Mouse (Mus musculus) neural tube, embryonic 11.5 days (tissue): Measurements from ENCODE around the gene Flrt3. TPM values are rescaled to one million over a fixed set of nuclear protein-coding genes. Genes with fewer than 3 reads are reported as not detected.

Experiments used
- ATAC-seq: fragments of 200-750 bp; cut with Nextera tagmentation; 2 replicates; pipeline ENCODE4 v1.8.0; 2017; ENCODE audit warnings: moderate number of reproducible peaks, mild to moderate bottlenecking, moderate TSS enrichment, moderate library complexity; ENCODE audit not compliant: insufficient read depth, low FRiP score, low TSS enrichment
- DNase-seq: peaks from one replicate; pipeline ENCODE4 v3.0.0-alpha.2; 2015; ENCODE audit warnings: low spot score
- H3K27ac ChIP-seq: fragments of 300-500 bp; sonication (generic); 2 replicates; pipeline ENCODE4 v1.5.1; 2014; ENCODE audit warnings: low read depth, mild to moderate bottlenecking, low read length
- H3K27me3 ChIP-seq: fragments of 300-500 bp; sonication (generic); 2 replicates; pipeline ENCODE4 v1.6.1; 2014; ENCODE audit warnings: mild to moderate bottlenecking, low read length, mixed read lengths; ENCODE audit not compliant: control insufficient read depth, insufficient read depth
- H3K36me3 ChIP-seq: fragments of 300-500 bp; sonication (generic); 2 replicates; pipeline ENCODE4 v1.6.1; 2014; ENCODE audit warnings: mild to moderate bottlenecking, low read length, moderate library complexity, mixed read lengths; ENCODE audit not compliant: control insufficient read depth, insufficient read depth
- H3K4me1 ChIP-seq: fragments of 300-500 bp; sonication (generic); 2 replicates; pipeline ENCODE4 v1.6.1; 2014; ENCODE audit warnings: low read length, mixed read lengths; ENCODE audit not compliant: control insufficient read depth, insufficient read depth
- H3K4me2 ChIP-seq: fragments of 300-500 bp; sonication (generic); 2 replicates; pipeline ENCODE4 v1.6.1; 2014; ENCODE audit warnings: low read depth, mild to moderate bottlenecking, moderate library complexity
- H3K4me3 ChIP-seq: fragments of 300-500 bp; sonication (generic); 2 replicates; pipeline ENCODE4 v1.5.1; 2014; ENCODE audit warnings: low read depth, low read length
- H3K9ac ChIP-seq: fragments of 300-500 bp; sonication (generic); 2 replicates; pipeline ENCODE4 v1.6.1; 2014; ENCODE audit warnings: mild to moderate bottlenecking, low read length
- H3K9me3 ChIP-seq: fragments of 300-500 bp; sonication (generic); 2 replicates; pipeline ENCODE4 v1.6.1; 2016; ENCODE audit warnings: low read length; ENCODE audit not compliant: control insufficient read depth
- WGBS: fragments of 180-500 bp; shearing (Covaris S2); extraction: QIAGEN DNeasy Blood & Tissue Kit; methylation state at CpG from one replicate; pipeline ENCODE4 v1.1.7; 2014; 5-methylcytosine and 5-hydroxymethylcytosine counted together
- polyA plus RNA-seq: library from polyadenylated mRNA; unstranded; fragments of >200 nt; fragmentation: Nextera tagmentation; extraction: Ambion mirVana; gene quantifications from 2 replicates; pipeline ENCODE4 v1.2.1, GENCODE M21; 2014

Gene Flrt3
- polyA plus RNA-seq, 1 experiment from 2014 or later, result 46.3 TPM

DNA sequence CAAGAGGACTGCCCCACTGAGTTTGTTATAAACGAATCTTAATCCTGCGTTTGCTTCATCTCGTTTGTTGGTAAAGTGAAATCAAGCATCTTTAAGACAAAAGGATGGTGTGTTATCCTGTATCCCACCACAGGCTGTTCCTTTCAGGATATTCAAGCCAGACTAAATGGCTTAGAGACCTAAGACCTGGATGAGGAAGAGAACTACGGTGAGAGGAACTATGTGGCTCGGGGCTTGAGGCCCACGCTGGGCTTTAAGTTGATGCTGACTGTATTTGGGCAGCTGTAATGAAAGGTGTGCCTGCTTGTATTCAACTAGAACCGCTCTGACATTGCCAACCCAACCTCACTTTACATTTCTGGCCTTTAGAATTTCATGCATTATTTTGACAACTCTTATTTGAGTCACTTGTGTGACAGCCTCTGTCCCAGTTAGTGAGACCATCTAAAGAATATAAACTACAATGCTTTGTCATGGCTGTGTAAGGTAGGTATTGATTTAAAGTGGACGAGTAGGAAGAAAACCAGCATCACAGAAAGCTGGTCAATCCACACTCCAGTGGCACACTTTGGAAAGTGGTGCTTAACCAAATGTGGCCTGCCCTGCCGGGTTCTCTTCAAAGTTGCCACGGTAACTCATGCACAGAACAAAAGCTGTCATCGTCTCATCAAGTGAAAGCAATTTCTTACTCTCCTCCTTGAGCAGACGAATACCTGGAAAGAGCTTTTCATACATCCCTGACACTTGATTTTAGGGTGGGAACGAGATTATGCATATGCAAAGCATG lies 3.8 kb downstream of the Flrt3 start:
- no peaks in the 10 kb centered on the region for H3K9me3 ChIP-seq
- peaks cover 19% of the 10 kb centered on the region for H3K4me1 ChIP-seq
- H3K4me3 ChIP-seq, result peak overlapping the region; percentile 17
- 39% methylated on average over 13 of the region's 13 CpGs for WGBS
- no peak overlapping the region; the same call in 1 of the 2 replicates for H3K9ac ChIP-seq
- H3K36me3 ChIP-seq, result no peaks in the 10 kb centered on the region
- DNase-seq, result no peak
- ATAC-seq, result no peak
- no peak overlapping the region for H3K27ac ChIP-seq
- no peaks in the 10 kb centered on the region for H3K27me3 ChIP-seq
- peak overlapping the region; percentile 34 for H3K4me2 ChIP-seq

DNA sequence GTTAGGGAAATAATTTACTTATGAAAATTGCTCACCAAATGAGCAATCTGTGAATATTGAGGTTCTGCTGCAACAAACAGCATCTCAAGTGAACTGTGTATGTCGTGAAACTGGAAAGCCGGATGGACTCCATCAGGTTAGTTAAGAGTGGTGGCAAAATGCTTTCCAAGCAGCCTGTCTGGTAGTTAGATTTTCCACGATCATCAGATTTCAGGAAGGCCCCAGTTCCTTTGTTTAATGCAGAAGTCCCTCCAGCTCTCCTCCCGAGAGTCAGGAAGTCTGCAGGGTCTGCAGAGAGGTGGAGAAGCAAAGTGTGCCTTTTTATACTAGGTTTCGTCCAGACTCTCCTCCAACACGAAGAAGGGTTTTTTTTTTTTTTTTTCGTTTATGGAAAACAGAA lies 4.4 kb downstream of the Flrt3 start:
- DNase-seq, result no peak
- Histone ChIP-seq H3K36me3 (no peaks in the 10 kb centered on the region), H3K4me3 (no peak overlapping the region), H3K9ac (no peak overlapping the region), H3K9me3 (no peaks in the 10 kb centered on the region), H3K4me1 (peaks cover 19% of the 10 kb centered on the region), H3K27ac (no peak overlapping the region), H3K4me2 (peak overlapping the region; percentile 34; the same call in 1 of the 2 replicates), H3K27me3 (no peaks in the 10 kb centered on the region)
- no peak for ATAC-seq
- 28% methylated on average over 7 of the region's 7 CpGs for WGBS

DNA sequence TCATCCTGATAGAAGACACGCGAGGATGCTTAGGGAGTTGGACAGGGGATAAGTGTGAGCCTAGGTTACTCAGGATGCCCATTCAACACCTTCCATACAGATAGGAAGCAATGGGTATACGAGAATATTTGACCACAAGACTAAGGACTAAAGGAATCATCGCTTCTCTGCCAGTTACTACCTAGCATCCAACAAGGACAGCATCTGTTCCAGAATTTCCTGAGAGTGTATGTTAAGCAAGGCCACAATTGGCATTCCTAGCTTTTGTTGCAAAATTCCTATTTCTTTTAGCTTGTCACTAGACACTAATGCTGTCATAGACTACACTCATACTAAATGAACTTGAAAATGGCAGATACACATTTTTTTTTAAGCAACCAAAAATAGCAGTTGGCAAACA lies 6.9 kb downstream of the Flrt3 start:
- H3K9me3 ChIP-seq, result no peaks in the 10 kb centered on the region
- ATAC-seq, result no peak
- H3K9ac ChIP-seq, result no peak overlapping the region
- DNase-seq, result no peak
- H3K27me3 ChIP-seq, result no peaks in the 10 kb centered on the region
- no peak overlapping the region for H3K4me3 ChIP-seq
- H3K36me3 ChIP-seq, result peaks cover 10% of the 10 kb centered on the region
- H3K4me2 ChIP-seq, result no peak overlapping the region
- no peak overlapping the region for H3K27ac ChIP-seq
- H3K4me1 ChIP-seq, result peaks cover 19% of the 10 kb centered on the region
- 93% methylated on average over 4 of the region's 4 CpGs for WGBS

DNA sequence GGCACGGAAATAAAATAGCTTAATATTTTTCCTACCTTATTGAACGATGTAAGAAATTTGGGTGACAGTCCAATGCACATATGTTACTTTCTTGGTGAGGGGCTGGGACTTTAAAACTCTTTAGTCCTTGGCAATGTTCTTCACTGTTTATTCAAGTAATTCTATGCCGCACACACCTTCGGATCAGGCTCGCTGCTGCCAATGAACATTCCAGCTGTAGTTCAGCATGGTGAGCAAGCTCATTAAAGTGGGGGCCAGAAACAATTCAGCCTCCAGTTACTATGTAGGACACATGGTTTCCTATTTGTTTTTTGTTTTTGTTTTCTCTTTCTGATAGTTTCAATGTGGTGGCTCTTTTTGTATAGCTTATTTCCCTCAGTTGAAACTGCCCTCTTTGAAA lies 8.6 kb downstream of the Flrt3 start:
- H3K9me3 ChIP-seq, result no peaks in the 10 kb centered on the region
- DNase-seq, result no peak
- peaks cover 10% of the 10 kb centered on the region for H3K36me3 ChIP-seq
- no peak for ATAC-seq
- H3K27ac ChIP-seq, result no peak overlapping the region
- H3K27me3 ChIP-seq, result no peaks in the 10 kb centered on the region
- 66% methylated on average over 5 of the region's 5 CpGs for WGBS
- no peak overlapping the region for H3K4me3 ChIP-seq
- H3K4me2 ChIP-seq, result no peak overlapping the region
- H3K4me1 ChIP-seq, result peaks cover 14% of the 10 kb centered on the region
- H3K9ac ChIP-seq, result no peak overlapping the region

DNA sequence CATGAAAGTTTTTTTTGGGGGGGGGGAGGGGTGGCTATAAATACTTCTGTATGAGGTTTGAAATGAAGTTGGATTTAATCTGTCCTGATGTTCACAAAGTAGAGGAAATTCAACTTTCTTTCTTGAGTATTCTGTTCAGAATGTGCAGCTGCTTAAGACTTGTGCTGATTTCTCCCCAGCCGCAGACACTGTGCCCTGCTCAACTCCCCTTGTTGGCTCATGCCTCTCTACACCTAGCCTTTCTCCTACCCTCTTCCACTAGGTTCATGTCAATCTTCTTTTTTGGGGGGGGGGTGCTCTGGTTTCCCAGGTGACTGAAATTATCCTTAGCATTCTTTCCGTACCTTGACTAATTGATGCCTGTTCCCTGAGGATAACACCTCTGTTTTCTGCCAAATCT lies 17.3 kb downstream of the Flrt3 start:
- DNase-seq (no peak), ATAC-seq (peak; percentile 66; the same call in 1 of the 2 replicates)

DNA sequence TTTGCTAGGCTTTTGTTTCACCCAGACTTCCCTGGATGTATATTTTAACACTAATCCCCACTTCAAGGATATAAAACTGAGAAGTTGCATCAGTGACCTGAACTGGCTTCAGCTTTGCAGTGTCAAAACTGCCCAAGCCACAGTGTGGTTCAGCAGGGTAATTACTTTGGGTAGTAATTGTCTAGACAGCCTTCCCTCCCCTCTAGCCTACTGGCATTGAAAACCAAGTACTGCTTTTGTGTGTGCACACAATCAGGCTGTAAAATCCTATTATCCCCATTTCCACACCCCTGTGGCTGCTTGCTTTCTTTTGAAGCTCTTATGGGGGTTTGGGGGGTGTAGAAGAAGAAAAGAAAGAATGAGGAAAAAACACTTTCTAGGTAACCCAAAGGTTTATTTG lies 17.8 kb downstream of the Flrt3 start:
- peaks cover 8% of the 10 kb centered on the region; the same call in 1 of the 2 replicates for H3K4me1 ChIP-seq
- no peaks in the 10 kb centered on the region for H3K9me3 ChIP-seq
- H3K27me3 ChIP-seq, result no peaks in the 10 kb centered on the region
- H3K36me3 ChIP-seq, result no peaks in the 10 kb centered on the region
- H3K9ac ChIP-seq, result no peak overlapping the region
- DNase-seq (peak; percentile 26), ATAC-seq (peak; percentile 82)
- H3K4me2 ChIP-seq, result no peak overlapping the region
- H3K27ac ChIP-seq, result no peak overlapping the region
- H3K4me3 ChIP-seq, result no peak overlapping the region

More for the DNA sequence above, 17.3 kb downstream of the Flrt3 start:
- no peak overlapping the region for H3K9ac ChIP-seq
- H3K27ac ChIP-seq, result no peak overlapping the region
- H3K4me3 ChIP-seq, result no peak overlapping the region
- no peaks in the 10 kb centered on the region for H3K9me3 ChIP-seq
- WGBS, result 31% methylated on average over 2 of the region's 2 CpGs
- no peaks in the 10 kb centered on the region for H3K27me3 ChIP-seq
- peaks cover 8% of the 10 kb centered on the region; the same call in 1 of the 2 replicates for H3K4me1 ChIP-seq
- no peak overlapping the region for H3K4me2 ChIP-seq
- H3K36me3 ChIP-seq, result no peaks in the 10 kb centered on the region

DNA sequence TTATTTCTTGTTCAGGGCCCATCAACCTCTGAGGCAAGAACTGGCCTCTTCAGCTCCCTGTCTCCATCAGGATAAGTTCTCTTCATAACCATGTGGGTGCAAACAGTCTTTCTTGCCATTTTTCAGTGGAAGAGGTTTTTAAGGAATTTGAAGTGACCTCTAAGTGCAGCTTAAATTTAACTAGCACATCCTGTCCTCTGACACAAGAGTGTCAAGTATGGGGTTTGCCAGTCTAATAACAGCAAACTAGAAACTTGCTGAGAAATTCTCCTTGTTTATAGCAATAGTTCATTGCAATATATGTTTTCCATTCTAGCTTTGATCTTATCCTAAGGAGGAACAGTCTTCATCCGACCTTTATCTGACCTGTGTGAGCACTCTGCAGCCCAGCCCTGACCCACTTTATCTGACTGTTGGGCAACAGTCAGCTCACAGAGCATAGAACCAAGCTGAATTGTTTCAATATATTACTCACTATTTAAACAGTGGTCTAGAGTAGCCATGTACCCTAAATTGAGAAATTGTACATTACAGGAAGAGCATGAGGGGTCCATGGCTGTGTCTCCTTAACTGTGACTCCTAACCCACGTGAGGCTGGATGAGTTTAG lies 49.4 kb downstream of the Flrt3 start:
- Histone ChIP-seq H3K9me3 (no peaks in the 10 kb centered on the region), H3K27ac (no peak overlapping the region), H3K27me3 (no peaks in the 10 kb centered on the region), H3K9ac (no peak overlapping the region), H3K4me3 (no peak overlapping the region), H3K4me1 (no peaks in the 10 kb centered on the region), H3K36me3 (no peaks in the 10 kb centered on the region), H3K4me2 (no peak overlapping the region)
- DNase-seq, result no peak
- no peak for ATAC-seq
- 83% methylated on average over 2 of the region's 2 CpGs for WGBS

DNA sequence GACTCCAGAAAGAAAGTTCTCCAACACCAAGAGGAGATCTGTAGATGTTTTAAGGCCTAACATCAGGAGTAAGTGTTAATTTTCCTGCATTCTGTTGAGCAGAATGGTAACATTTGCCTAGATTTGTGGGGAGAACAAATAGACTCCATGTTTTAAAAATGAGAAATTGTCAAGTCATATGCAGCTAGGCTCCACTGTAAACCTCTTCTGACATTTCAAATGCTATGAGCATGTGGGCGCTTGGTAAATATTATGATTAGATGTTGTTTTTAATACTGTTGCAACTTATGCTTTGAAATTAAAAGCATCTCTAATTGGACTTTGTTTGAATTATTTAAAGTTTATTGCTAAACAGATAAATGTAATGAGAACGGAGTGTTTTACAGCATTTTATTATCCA lies 55.8 kb downstream of the Flrt3 start:
- Histone ChIP-seq H3K36me3 (no peaks in the 10 kb centered on the region), H3K4me1 (no peaks in the 10 kb centered on the region), H3K9ac (no peak overlapping the region), H3K27me3 (no peaks in the 10 kb centered on the region), H3K4me3 (no peak overlapping the region), H3K9me3 (no peaks in the 10 kb centered on the region), H3K4me2 (no peak overlapping the region), H3K27ac (no peak overlapping the region)
- WGBS, result 91% methylated on average over 2 of the region's 2 CpGs
- DNase-seq, result no peak
- no peak for ATAC-seq
